Mouse (Mus musculus): ENCODE measurements around the gene Fstl4. TPM values are rescaled to one million over a fixed set of nuclear protein-coding genes. Genes with fewer than 3 reads are reported as not detected.
A peak's percentile ranks its signal among the peaks of the same experiment; 100 is the strongest.

The Fstl4 gene
- polyA plus RNA-seq, 1 experiment from 2014 or later, result 1.5 TPM

GRCm38 (mm10) chr11:53128661-53129060, 364.2 kb downstream of the Fstl4 start:
- Histone ChIP-seq H3K4me1 (peaks cover 13% of the 10 kb centered on the region), H3K4me2 (no peak overlapping the region), H3K9me3 (replicated peaks) (no peaks in the 10 kb centered on the region), H3K4me3 (replicated peaks) (no peak overlapping the region), H3K27ac (no peak overlapping the region), H3K27me3 (0 out of 2 replicates have a peak, but pooled peaks cover 3% of the 10 kb centered on the region), H3K9ac (no peak overlapping the region), H3K36me3 (no peaks in the 10 kb centered on the region)
- 79% methylated on average over 2 of the region's 2 CpGs for WGBS
- ATAC-seq (replicated peaks; ENCODE audit: low FRiP score), result no peak

- ATAC-seq (replicated peaks; ENCODE audit: low FRiP score), result no peak
- Histone ChIP-seq H3K27ac (no peak overlapping the region), H3K27me3 (0 out of 2 replicates have a peak, but pooled peaks cover 8% of the 10 kb centered on the region), H3K9me3 (replicated peaks) (no peaks in the 10 kb centered on the region), H3K9ac (peak overlapping the region; percentile 18; the same call in 1 of the 2 replicates), H3K4me2 (peak overlapping the region; percentile 55), H3K36me3 (no peaks in the 10 kb centered on the region), H3K4me1 (peaks cover 13% of the 10 kb centered on the region), H3K4me3 (replicated peaks) (peak overlapping the region; percentile 22)
- 15% methylated on average over 23 of the region's 23 CpGs for WGBS
These were observed 368.1 kb downstream of the Fstl4 start for GRCm38 (mm10) chr11:53132406-53133035.

DNA sequence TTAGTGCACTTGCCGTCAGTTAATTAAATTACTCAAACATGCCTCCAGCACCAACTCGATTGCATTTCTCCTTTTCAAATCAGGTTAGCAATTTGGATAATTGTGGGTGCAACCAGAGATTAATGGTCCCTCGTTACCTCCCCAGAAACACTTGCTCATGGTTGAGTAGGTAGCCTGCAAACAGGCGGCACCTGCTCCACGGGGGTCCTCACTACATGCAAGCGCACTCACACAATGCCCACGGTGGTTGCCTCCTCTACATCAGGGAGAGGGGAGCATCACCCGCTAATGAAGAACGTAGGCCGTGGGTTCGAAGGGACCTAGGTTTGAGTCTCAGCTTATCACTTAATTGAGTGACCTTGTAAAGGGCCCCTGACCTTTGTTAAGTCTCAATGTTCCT, 371.9 kb downstream of the Fstl4 start:
- Histone ChIP-seq H3K27me3 (peaks cover 9% of the 10 kb centered on the region; the same call in 1 of the 2 replicates), H3K9ac (no peak overlapping the region), H3K27ac (no peak overlapping the region), H3K9me3 (replicated peaks) (no peaks in the 10 kb centered on the region), H3K4me1 (peaks cover 13% of the 10 kb centered on the region), H3K4me3 (replicated peaks) (no peak overlapping the region), H3K4me2 (no peak overlapping the region), H3K36me3 (no peaks in the 10 kb centered on the region)
- 63% methylated on average over 11 of the region's 11 CpGs for WGBS
- ATAC-seq (replicated peaks; ENCODE audit: low FRiP score), result no peak

DNA sequence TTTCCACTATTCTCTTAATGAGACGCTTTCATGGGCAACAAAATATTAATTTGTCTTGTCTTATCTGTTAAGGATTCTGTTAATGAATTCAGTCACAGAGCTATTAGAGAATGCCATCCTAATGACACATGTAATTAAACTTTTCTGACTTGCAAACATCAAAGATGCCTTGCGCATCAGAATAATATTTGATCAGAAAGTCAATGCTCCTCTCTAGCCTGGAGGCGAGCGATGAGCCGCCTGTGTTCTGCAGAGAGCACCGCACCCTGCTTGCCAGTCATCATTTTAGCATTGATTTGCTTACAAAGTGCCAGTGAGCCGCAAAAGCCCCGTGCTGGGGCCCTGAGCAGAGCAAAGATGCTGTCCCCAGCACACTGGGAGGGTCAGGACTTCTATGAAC, 372.9 kb downstream of the Fstl4 start:
- 86% methylated on average over 8 of the region's 8 CpGs for WGBS
- H3K9ac ChIP-seq, result no peak overlapping the region
- ATAC-seq (replicated peaks; ENCODE audit: low FRiP score), result no peak

GRCm38 (mm10) chr11:53138212-53138611, 373.8 kb downstream of the Fstl4 start:
- no peaks in the 10 kb centered on the region for H3K36me3 ChIP-seq

More for the DNA sequence above, 372.9 kb downstream of the Fstl4 start:
- H3K36me3 ChIP-seq, result no peaks in the 10 kb centered on the region
- no peak overlapping the region for H3K4me3 ChIP-seq (replicated peaks)
- peaks cover 8% of the 10 kb centered on the region for H3K4me1 ChIP-seq
- H3K4me2 ChIP-seq, result no peak overlapping the region
- no peak overlapping the region for H3K27ac ChIP-seq
- no peaks in the 10 kb centered on the region for H3K9me3 ChIP-seq (replicated peaks)
- peaks cover 7% of the 10 kb centered on the region; the same call in 1 of the 2 replicates for H3K27me3 ChIP-seq

GRCm38 (mm10) chr11:53139666-53140065, 375.2 kb downstream of the Fstl4 start:
- Histone ChIP-seq H3K9ac (no peak overlapping the region), H3K4me1 (no peaks in the 10 kb centered on the region), H3K36me3 (no peaks in the 10 kb centered on the region), H3K27ac (no peak overlapping the region), H3K27me3 (peaks cover 2% of the 10 kb centered on the region; the same call in 1 of the 2 replicates), H3K9me3 (replicated peaks) (no peaks in the 10 kb centered on the region), H3K4me3 (replicated peaks) (no peak overlapping the region), H3K4me2 (no peak overlapping the region)
- WGBS, result 84% methylated on average over 3 of the region's 3 CpGs
- ATAC-seq (replicated peaks; ENCODE audit: low FRiP score), result no peak

More at GRCm38 (mm10) chr11:53138212-53138611, 373.8 kb downstream of the Fstl4 start:
- Histone ChIP-seq H3K4me2 (no peak overlapping the region), H3K9ac (no peak overlapping the region), H3K4me3 (replicated peaks) (no peak overlapping the region), H3K4me1 (no peaks in the 10 kb centered on the region), H3K27ac (no peak overlapping the region), H3K9me3 (replicated peaks) (no peaks in the 10 kb centered on the region), H3K27me3 (peaks cover 7% of the 10 kb centered on the region; the same call in 1 of the 2 replicates)
- no peak for ATAC-seq (replicated peaks; ENCODE audit: low FRiP score)
- WGBS, result 89% methylated on average over 6 of the region's 6 CpGs

- WGBS, result 90% methylated on average over 8 of the region's 8 CpGs
- H3K27me3 ChIP-seq, result peaks cover 3% of the 10 kb centered on the region
- no peak overlapping the region for H3K4me3 ChIP-seq (replicated peaks)
- no peak overlapping the region for H3K9ac ChIP-seq
- H3K27ac ChIP-seq, result no peak overlapping the region
- no peak for ATAC-seq (replicated peaks; ENCODE audit: low FRiP score)
- H3K9me3 ChIP-seq (replicated peaks), result no peaks in the 10 kb centered on the region
- H3K4me1 ChIP-seq, result no peaks in the 10 kb centered on the region
- H3K4me2 ChIP-seq, result no peak overlapping the region
- H3K36me3 ChIP-seq, result no peaks in the 10 kb centered on the region
These were observed 375.8 kb downstream of the Fstl4 start for GRCm38 (mm10) chr11:53140196-53140595.

DNA sequence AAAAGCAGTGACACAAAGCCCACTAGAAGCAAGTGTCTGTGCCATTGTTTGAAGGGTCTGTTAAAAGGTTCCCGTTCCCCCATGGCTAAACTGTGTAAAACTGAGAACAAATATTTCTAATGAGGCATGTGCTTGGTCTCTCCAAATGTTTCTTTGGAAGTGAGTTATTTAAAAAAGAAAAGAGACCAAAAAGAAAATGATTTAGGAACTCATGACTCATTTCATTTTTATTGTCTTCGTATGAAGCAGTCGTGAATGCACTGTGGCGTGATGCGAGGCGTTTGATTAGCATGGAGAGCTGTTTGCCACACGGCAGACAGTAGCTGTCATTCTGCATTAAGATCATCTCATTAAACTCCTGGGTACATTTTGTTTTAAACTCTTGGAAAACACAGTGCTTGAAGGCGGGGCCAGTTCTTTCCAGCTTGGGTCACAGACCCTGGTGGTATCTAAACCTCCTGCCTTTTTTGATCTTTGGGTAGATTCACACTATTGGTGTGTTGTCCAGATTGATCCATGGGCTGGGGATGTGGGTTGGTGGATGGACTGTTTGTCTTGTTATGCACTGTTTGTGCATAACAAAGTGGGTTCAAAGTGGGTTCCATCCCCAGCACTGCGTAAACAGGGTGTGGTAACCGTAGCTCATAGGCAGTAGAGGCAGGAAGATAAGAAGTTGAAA, 376.4 kb downstream of the Fstl4 start:
- Histone ChIP-seq H3K4me1 (no peaks in the 10 kb centered on the region), H3K9ac (no peak overlapping the region), H3K4me2 (no peak overlapping the region), H3K27ac (no peak overlapping the region), H3K27me3 (peaks cover 9% of the 10 kb centered on the region), H3K36me3 (no peaks in the 10 kb centered on the region), H3K4me3 (replicated peaks) (no peak overlapping the region), H3K9me3 (replicated peaks) (no peaks in the 10 kb centered on the region)
- ATAC-seq (replicated peaks; ENCODE audit: low FRiP score), result no peak
- 86% methylated on average over 10 of the region's 10 CpGs for WGBS

GRCm38 (mm10) chr11:53143522-53143921, 379.1 kb downstream of the Fstl4 start:
- no peak for ATAC-seq (replicated peaks; ENCODE audit: low FRiP score)
- Histone ChIP-seq H3K9me3 (replicated peaks) (no peaks in the 10 kb centered on the region), H3K36me3 (no peaks in the 10 kb centered on the region), H3K9ac (no peak overlapping the region), H3K4me2 (no peak overlapping the region), H3K4me3 (replicated peaks) (no peak overlapping the region), H3K27ac (no peak overlapping the region), H3K4me1 (no peaks in the 10 kb centered on the region), H3K27me3 (peaks cover 9% of the 10 kb centered on the region)
- 83% methylated on average over 5 of the region's 5 CpGs for WGBS

DNA sequence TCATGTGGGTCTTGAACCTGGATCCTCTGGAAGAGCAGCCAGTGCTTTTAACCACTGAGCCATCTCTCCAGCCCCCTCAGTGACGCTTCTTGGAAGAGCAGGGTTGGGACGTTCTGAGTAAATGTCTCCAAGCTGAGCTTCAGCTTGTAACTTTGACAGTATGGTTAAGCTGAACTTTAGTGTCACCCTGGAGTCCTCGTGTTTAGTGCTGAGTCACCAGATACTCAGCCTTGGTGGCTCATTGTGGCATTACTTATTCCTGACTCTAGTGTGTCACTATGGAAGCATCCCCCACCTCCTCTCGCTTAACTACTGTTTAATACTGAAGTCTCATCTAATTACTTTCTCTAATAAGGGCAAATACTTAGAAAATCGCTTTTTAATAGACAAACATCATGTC, 380.1 kb downstream of the Fstl4 start:
- Histone ChIP-seq H3K4me3 (replicated peaks) (no peak overlapping the region), H3K4me2 (no peak overlapping the region), H3K9me3 (replicated peaks) (no peaks in the 10 kb centered on the region), H3K27me3 (peaks cover 9% of the 10 kb centered on the region), H3K9ac (no peak overlapping the region), H3K27ac (no peak overlapping the region), H3K4me1 (no peaks in the 10 kb centered on the region), H3K36me3 (no peaks in the 10 kb centered on the region)
- 64% methylated on average over 5 of the region's 5 CpGs for WGBS
- ATAC-seq (replicated peaks; ENCODE audit: low FRiP score), result no peak

DNA sequence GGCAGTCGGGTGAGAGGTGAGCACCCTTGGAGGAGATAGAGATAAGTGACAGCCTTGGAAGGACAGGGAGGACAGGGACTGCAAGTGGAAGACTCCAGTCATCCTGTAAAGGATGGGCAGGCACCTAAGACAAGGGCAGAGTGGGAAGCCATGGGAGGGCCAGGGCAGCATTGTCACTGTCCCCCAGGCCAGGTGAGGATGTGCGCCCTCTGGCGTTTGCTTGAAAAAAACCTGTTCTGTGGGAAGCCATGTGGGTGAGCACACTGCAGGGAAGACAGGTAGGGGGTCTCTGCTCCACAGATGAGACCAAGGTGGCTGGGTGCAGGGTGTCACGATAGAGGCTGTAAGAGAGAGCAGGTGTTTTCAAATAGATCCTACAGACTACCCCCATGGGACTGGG, 381.9 kb downstream of the Fstl4 start:
- H3K36me3 ChIP-seq, result no peaks in the 10 kb centered on the region
- no peak overlapping the region for H3K4me2 ChIP-seq
- H3K27me3 ChIP-seq, result peaks cover 6% of the 10 kb centered on the region
- H3K27ac ChIP-seq, result no peak overlapping the region
- H3K4me1 ChIP-seq, result no peaks in the 10 kb centered on the region
- WGBS, result 38% methylated on average over 4 of the region's 4 CpGs
- H3K9ac ChIP-seq, result no peak overlapping the region
- ATAC-seq (replicated peaks; ENCODE audit: low FRiP score), result no peak
- H3K4me3 ChIP-seq (replicated peaks), result no peak overlapping the region
- H3K9me3 ChIP-seq (replicated peaks), result no peaks in the 10 kb centered on the region

DNA sequence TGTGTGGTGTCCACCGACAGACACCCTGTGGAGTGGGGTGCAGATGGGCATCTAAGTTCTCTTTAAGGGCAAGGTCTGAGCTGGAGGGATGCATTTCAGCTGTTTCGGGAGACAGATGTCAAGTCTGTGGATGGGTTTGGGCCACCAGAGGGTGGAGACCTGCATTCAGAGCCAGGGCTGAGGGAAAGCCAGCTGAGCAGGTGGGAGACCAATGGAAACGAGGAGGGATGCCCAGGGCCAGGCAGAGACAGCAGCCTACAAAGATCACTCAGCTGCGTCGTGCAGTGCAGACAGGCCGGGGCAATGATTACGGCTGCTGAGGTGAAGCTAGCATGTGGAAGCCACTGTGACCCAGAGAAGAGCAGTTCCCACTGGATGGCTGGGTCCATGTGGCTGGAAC, 392.0 kb downstream of the Fstl4 start:
- WGBS, result 50% methylated on average over 7 of the region's 7 CpGs
- Histone ChIP-seq H3K9ac (no peak overlapping the region), H3K27ac (no peak overlapping the region), H3K9me3 (replicated peaks) (no peaks in the 10 kb centered on the region), H3K4me1 (0 out of 2 replicates have a peak, but pooled peaks cover 8% of the 10 kb centered on the region), H3K36me3 (no peaks in the 10 kb centered on the region), H3K27me3 (no peaks in the 10 kb centered on the region), H3K4me2 (no peak overlapping the region), H3K4me3 (replicated peaks) (no peak overlapping the region)
- ATAC-seq (replicated peaks; ENCODE audit: low FRiP score), result no peak

Data from kidney, embryonic 15.5 days (tissue).